Mouse (Mus musculus): ENCODE measurements at regions not wholly inside any gene's neighbourhood (a gene's known extent, or its start where the extent isn't known, plus 50 kb on each side); places are given as distances from the start of the nearest gene placed in this dataset.

- no peaks in the 10 kb centered on the region for H3K4me1 ChIP-seq (ENCODE audit: control insufficient read depth, insufficient read depth, low read length)
- H3K27ac ChIP-seq (ENCODE audit: control insufficient read depth, insufficient read depth, low read depth, low read length, poor library complexity) = no peak overlapping the region
- H3K4me3 ChIP-seq (replicated peaks; ENCODE audit: control insufficient read depth, low read depth, low read length) = no peak overlapping the region
- TF ChIP-seq POLR2A (IDR thresholded peaks at IDR 0.05; ENCODE audit: borderline replicate concordance, control insufficient read depth, low read depth, low read length) = no peak
- TF ChIP-seq CTCF (IDR thresholded peaks at IDR 0.05; ENCODE audit: control insufficient read depth, insufficient read depth, low read length) = no peak
- WGBS = 84% methylated on average over 7 of the region's 7 CpGs
These were observed 229.9 kb downstream of the Gm765 start for GRCm38 (mm10) chr6:98112495-98113115.

GRCm38 (mm10) chr6:98107123-98107522 lies 235.4 kb downstream of the Gm765 start:
- no peak overlapping the region for H3K27ac ChIP-seq (ENCODE audit: control insufficient read depth, insufficient read depth, low read depth, low read length, poor library complexity)
- TF ChIP-seq CTCF (IDR thresholded peaks at IDR 0.05; ENCODE audit: control insufficient read depth, insufficient read depth, low read length) = no peak
- TF ChIP-seq POLR2A (IDR thresholded peaks at IDR 0.05; ENCODE audit: borderline replicate concordance, control insufficient read depth, low read depth, low read length) = no peak
- H3K4me1 ChIP-seq (ENCODE audit: control insufficient read depth, insufficient read depth, low read length) = no peaks in the 10 kb centered on the region
- 85% methylated on average over 5 of the region's 5 CpGs for WGBS
- H3K4me3 ChIP-seq (replicated peaks; ENCODE audit: control insufficient read depth, low read depth, low read length) = no peak overlapping the region

GRCm38 (mm10) chr6:98105280-98106090 lies 237.1 kb downstream of the Gm765 start:
- H3K4me1 ChIP-seq (ENCODE audit: control insufficient read depth, insufficient read depth, low read length) = no peaks in the 10 kb centered on the region
- WGBS = 15% methylated on average over 18 of the region's 18 CpGs
- no peak overlapping the region for H3K27ac ChIP-seq (ENCODE audit: control insufficient read depth, insufficient read depth, low read depth, low read length, poor library complexity)
- peak overlapping the region; percentile 55 for H3K4me3 ChIP-seq (replicated peaks; ENCODE audit: control insufficient read depth, low read depth, low read length)
- TF ChIP-seq POLR2A (IDR thresholded peaks at IDR 0.05; ENCODE audit: borderline replicate concordance, control insufficient read depth, low read depth, low read length) = no peak
- no peak for TF ChIP-seq CTCF (IDR thresholded peaks at IDR 0.05; ENCODE audit: control insufficient read depth, insufficient read depth, low read length)

- H3K4me3 ChIP-seq (replicated peaks; ENCODE audit: control insufficient read depth, low read depth, low read length) = no peak overlapping the region
- no peak overlapping the region for H3K27ac ChIP-seq (ENCODE audit: control insufficient read depth, insufficient read depth, low read depth, low read length, poor library complexity)
- WGBS = 43% methylated on average over 3 of the region's 3 CpGs
- no peak for TF ChIP-seq CTCF (IDR thresholded peaks at IDR 0.05; ENCODE audit: control insufficient read depth, insufficient read depth, low read length)
- no peak for TF ChIP-seq POLR2A (IDR thresholded peaks at IDR 0.05; ENCODE audit: borderline replicate concordance, control insufficient read depth, low read depth, low read length)
- no peaks in the 10 kb centered on the region for H3K4me1 ChIP-seq (ENCODE audit: control insufficient read depth, insufficient read depth, low read length)
These were observed 238.1 kb downstream of the Gm765 start for GRCm38 (mm10) chr6:98104432-98104831.

GRCm38 (mm10) chr6:98101023-98101422 lies 241.5 kb downstream of the Gm765 start:
- Histone ChIP-seq H3K4me1 (ENCODE audit: control insufficient read depth, insufficient read depth, low read length) (no peaks in the 10 kb centered on the region), H3K4me3 (replicated peaks; ENCODE audit: control insufficient read depth, low read depth, low read length) (no peak overlapping the region), H3K27ac (ENCODE audit: control insufficient read depth, insufficient read depth, low read depth, low read length, poor library complexity) (no peak overlapping the region)
- no peak for TF ChIP-seq CTCF (IDR thresholded peaks at IDR 0.05; ENCODE audit: control insufficient read depth, insufficient read depth, low read length)
- no peak for TF ChIP-seq POLR2A (IDR thresholded peaks at IDR 0.05; ENCODE audit: borderline replicate concordance, control insufficient read depth, low read depth, low read length)
- 89% methylated on average over 4 of the region's 4 CpGs for WGBS

GRCm38 (mm10) chr6:98099126-98099525 lies 243.4 kb downstream of the Gm765 start:
- no peak overlapping the region for H3K4me3 ChIP-seq (replicated peaks; ENCODE audit: control insufficient read depth, low read depth, low read length)
- no peaks in the 10 kb centered on the region for H3K4me1 ChIP-seq (ENCODE audit: control insufficient read depth, insufficient read depth, low read length)
- no peak overlapping the region for H3K27ac ChIP-seq (ENCODE audit: control insufficient read depth, insufficient read depth, low read depth, low read length, poor library complexity)
- WGBS = 83% methylated on average over 9 of the region's 9 CpGs
- TF ChIP-seq CTCF (IDR thresholded peaks at IDR 0.05; ENCODE audit: control insufficient read depth, insufficient read depth, low read length) (no peak), POLR2A (IDR thresholded peaks at IDR 0.05; ENCODE audit: borderline replicate concordance, control insufficient read depth, low read depth, low read length) (no peak)

- Histone ChIP-seq H3K4me1 (ENCODE audit: control insufficient read depth, insufficient read depth, low read length) (no peaks in the 10 kb centered on the region), H3K4me3 (replicated peaks; ENCODE audit: control insufficient read depth, low read depth, low read length) (no peak overlapping the region), H3K27ac (ENCODE audit: control insufficient read depth, insufficient read depth, low read depth, low read length, poor library complexity) (no peak overlapping the region)
- WGBS = 78% methylated on average over 4 of the region's 4 CpGs
- no peak for TF ChIP-seq POLR2A (IDR thresholded peaks at IDR 0.05; ENCODE audit: borderline replicate concordance, control insufficient read depth, low read depth, low read length)
- no peak for TF ChIP-seq CTCF (IDR thresholded peaks at IDR 0.05; ENCODE audit: control insufficient read depth, insufficient read depth, low read length)
These were observed 247.3 kb downstream of the Gm765 start for GRCm38 (mm10) chr6:98095243-98095642.

GRCm38 (mm10) chr6:98089185-98089584 lies 253.4 kb downstream of the Gm765 start:
- Histone ChIP-seq H3K27ac (ENCODE audit: control insufficient read depth, insufficient read depth, low read depth, low read length, poor library complexity) (no peak overlapping the region), H3K4me3 (replicated peaks; ENCODE audit: control insufficient read depth, low read depth, low read length) (no peak overlapping the region), H3K4me1 (ENCODE audit: control insufficient read depth, insufficient read depth, low read length) (no peaks in the 10 kb centered on the region)
- TF ChIP-seq CTCF (IDR thresholded peaks at IDR 0.05; ENCODE audit: control insufficient read depth, insufficient read depth, low read length) (peak; percentile 30; the same call in 1 of the 2 replicates), POLR2A (IDR thresholded peaks at IDR 0.05; ENCODE audit: borderline replicate concordance, control insufficient read depth, low read depth, low read length) (no peak)
- WGBS = 50% methylated on average over 4 of the region's 4 CpGs
